Mouse (Mus musculus) forebrain, embryonic 12.5 days (tissue): ENCODE data around the gene Nprl2. TPM values are rescaled to one million over a fixed set of nuclear protein-coding genes. Genes with fewer than 3 reads are reported as not detected.
"Not testable (repeated sequence)": the region's sequence is repeated elsewhere in the genome, so short reads cannot be mapped to it uniquely, and the experiment has no call there.

Source experiments
- ATAC-seq: fragments of 200-750 bp; cut with Nextera tagmentation; 2 replicates; pipeline ENCODE4 v1.8.0; 2017; ENCODE audit warnings: moderate TSS enrichment; ENCODE audit not compliant: low FRiP score
- H3K27ac ChIP-seq: fragments of 300-500 bp; sonication (generic); 2 replicates; pipeline ENCODE4 v1.5.1; 2016; ENCODE audit warnings: mild to moderate bottlenecking
- H3K27me3 ChIP-seq: fragments of 300-500 bp; sonication (generic); 2 replicates; pipeline ENCODE4 v1.6.1; 2016; ENCODE audit warnings: mild to moderate bottlenecking
- H3K36me3 ChIP-seq: fragments of 300-500 bp; sonication (generic); replicated peaks from 2 replicates; pipeline ENCODE4 v1.6.1; 2016; ENCODE audit warnings: mild to moderate bottlenecking
- H3K4me1 ChIP-seq: fragments of 300-500 bp; sonication (generic); 2 replicates; pipeline ENCODE4 v1.6.1; 2016
- H3K4me2 ChIP-seq: fragments of 300-500 bp; sonication (generic); 2 replicates; pipeline ENCODE4 v1.6.1; 2016; ENCODE audit warnings: mild to moderate bottlenecking, moderate library complexity
- H3K4me3 ChIP-seq: fragments of 300-500 bp; sonication (generic); replicated peaks from 2 replicates; pipeline ENCODE4 v1.5.1; 2016; ENCODE audit warnings: mild to moderate bottlenecking
- H3K9ac ChIP-seq: fragments of 300-500 bp; sonication (generic); 2 replicates; pipeline ENCODE4 v1.6.1; 2016; ENCODE audit warnings: mild to moderate bottlenecking
- H3K9me3 ChIP-seq: fragments of 300-500 bp; sonication (generic); 2 replicates; pipeline ENCODE4 v1.6.1; 2016
- WGBS: fragments of 180-500 bp; shearing (Covaris S2); methylation state at CpG from one replicate; pipeline ENCODE4 v1.1.7; 2016; 5-methylcytosine and 5-hydroxymethylcytosine counted together
- polyA plus RNA-seq: library from polyadenylated mRNA; unstranded; fragments of >200 nt; fragmentation: Nextera tagmentation; extraction: Ambion mirVana; gene quantifications from 2 replicates; pipeline ENCODE4 v1.2.1, GENCODE M21; 2016

The Nprl2 gene
- polyA plus RNA-seq, 1 experiment from 2014 or later, result 46.3 TPM

DNA sequence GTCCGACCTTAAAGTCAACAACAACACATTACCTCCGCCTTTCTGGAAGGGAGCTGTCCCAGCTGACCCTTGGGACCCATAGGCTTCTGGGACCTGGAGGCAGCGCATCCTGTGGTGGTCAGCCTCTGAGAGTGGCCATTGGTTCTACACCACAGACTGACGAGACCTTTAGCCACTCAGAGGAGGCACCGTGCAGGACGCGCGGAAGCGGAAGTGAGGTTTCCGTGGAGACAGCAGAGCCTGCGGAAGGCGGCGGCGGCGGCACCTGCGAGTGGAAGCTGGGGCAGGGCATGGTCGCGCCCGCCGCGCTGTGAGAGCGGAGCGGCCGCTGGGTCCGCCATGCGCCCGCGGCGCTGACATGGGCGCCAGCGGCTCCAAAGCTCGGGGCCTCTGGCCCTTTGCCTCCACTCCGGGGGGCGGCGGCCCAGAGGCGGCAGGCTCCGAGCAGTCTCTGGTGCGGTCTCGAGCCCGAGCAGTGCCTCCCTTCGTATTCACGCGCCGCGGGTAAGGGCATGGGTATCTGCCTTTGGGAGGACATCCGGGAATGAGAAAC lies 21.1 kb downstream of the Nprl2 start, which contains the start of gene Tusc2:
Gene Tusc2 (plus strand): TSS at position 227 of the 553 bp plus-strand sequence.
- peaks cover 33% of the 10 kb centered on the region for H3K4me1 ChIP-seq
- under 1% methylated on average over 45 of the region's 46 CpGs for WGBS
- peak within 1 kb of the TSS; percentile 89 for H3K9ac ChIP-seq
- no peaks in the 10 kb centered on the region for H3K27me3 ChIP-seq
- H3K36me3 ChIP-seq, result peaks cover 67% of the 10 kb centered on the region
- H3K27ac ChIP-seq, result peak within 1 kb of the TSS; percentile 57; the same call in 1 of the 2 replicates
- no peaks in the 10 kb centered on the region for H3K9me3 ChIP-seq
- H3K4me2 ChIP-seq, result peak within 1 kb of the TSS; percentile 83
- H3K4me3 ChIP-seq, result peak within 1 kb of the TSS; percentile 96
- ATAC-seq, result peak; percentile 97

DNA sequence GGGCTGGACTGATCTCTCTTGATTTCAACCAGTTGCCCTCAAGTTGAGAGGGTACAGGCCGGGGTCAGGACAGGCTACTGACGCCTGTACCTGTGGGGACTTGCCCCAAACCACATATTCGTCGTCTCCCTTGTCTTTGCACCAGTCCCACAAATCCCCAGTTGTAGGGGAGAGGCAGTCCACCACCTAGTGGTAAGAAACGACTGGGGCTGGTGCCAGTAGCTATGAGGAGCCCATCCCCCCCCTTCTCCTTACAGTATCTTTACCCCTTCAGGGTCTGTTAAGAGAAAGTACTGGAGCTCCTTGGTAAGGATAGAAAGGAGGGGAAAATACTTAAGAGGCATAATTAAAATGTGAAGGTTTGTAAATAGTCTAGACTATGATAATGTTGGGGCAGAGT lies 23.5 kb downstream of the Nprl2 start:
- Histone ChIP-seq H3K4me1 (peaks cover 46% of the 10 kb centered on the region), H3K36me3 (peaks cover 45% of the 10 kb centered on the region), H3K27ac (0 out of 2 replicates have a peak overlapping the region, but pooled peaks have one; percentile 8)
- not testable (repeated sequence) for ATAC-seq, H3K9me3 ChIP-seq, H3K27me3 ChIP-seq, H3K4me3 ChIP-seq, H3K9ac ChIP-seq, H3K4me2 ChIP-seq
- WGBS, result 50% methylated on average over 5 of the region's 5 CpGs

DNA sequence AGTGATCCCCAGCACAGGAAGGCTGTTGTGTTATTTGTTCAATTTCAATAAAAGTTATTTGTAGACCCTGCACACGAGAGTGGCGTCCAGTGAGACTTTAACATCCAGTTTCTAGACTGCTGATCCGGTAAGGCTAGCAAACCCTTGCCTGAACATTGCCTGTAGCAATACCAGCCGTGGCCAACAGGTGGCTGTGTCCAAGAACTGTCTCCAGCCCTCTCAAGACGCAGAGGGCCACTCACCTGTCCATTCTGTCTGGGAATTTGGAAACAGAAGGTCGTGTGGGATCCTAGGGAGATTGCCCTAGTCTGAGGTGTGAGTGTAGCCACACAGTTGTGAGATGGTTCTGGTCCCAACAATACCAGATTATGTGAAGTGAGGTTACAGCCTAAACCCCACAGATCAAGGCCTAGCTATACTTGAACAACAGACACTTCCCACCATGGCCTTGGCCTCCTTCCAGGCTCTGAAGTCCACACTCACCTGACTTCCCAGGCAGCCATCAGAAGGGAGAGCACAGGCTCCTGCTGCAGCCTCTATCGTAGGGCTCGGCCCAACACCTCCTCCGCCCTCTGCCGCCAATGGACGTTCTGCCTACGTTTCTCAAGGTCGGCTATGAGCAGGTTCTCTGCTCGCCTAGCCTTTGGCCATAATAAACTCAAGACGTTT lies 24.1 kb downstream of the Nprl2 start:
- H3K27me3 ChIP-seq, result no peaks in the 10 kb centered on the region
- no peak overlapping the region for H3K27ac ChIP-seq
- no peak overlapping the region for H3K4me3 ChIP-seq
- 61% methylated on average over 15 of the region's 15 CpGs for WGBS
- peaks cover 45% of the 10 kb centered on the region for H3K36me3 ChIP-seq
- ATAC-seq, result no peak
- peaks cover 52% of the 10 kb centered on the region for H3K4me1 ChIP-seq
- no peaks in the 10 kb centered on the region for H3K9me3 ChIP-seq
- no peak overlapping the region for H3K9ac ChIP-seq
- H3K4me2 ChIP-seq, result no peak overlapping the region

DNA sequence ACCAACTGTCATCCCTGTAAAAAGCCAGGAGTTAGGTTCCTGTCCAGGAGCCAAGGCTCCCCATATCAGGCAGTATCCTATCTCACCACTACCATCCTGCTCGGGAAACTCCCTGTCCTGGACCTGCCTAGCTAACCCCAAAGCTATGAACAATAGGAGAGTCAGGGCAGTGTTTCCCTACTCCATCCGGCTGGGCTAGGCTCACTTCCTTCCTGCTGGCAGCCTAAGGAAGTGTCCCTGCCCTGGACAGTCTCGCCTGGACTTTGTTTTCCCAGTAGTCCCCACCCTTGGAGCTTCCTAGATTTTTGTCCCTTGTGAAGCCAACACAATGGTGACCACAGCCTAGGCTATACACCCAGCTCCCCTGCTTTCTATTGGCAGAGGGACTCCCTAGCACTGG lies 24.8 kb downstream of the Nprl2 start:
- peaks cover 59% of the 10 kb centered on the region for H3K4me1 ChIP-seq
- H3K27me3 ChIP-seq, result no peaks in the 10 kb centered on the region
- H3K27ac ChIP-seq, result peak overlapping the region; percentile 54; the same call in 1 of the 2 replicates
- WGBS, result 71% methylated on average over 3 of the region's 3 CpGs
- peaks cover 45% of the 10 kb centered on the region for H3K36me3 ChIP-seq
- ATAC-seq, result no peak
- no peak overlapping the region for H3K4me2 ChIP-seq
- no peak overlapping the region for H3K4me3 ChIP-seq
- H3K9ac ChIP-seq, result no peak overlapping the region
- H3K9me3 ChIP-seq, result no peaks in the 10 kb centered on the region

DNA sequence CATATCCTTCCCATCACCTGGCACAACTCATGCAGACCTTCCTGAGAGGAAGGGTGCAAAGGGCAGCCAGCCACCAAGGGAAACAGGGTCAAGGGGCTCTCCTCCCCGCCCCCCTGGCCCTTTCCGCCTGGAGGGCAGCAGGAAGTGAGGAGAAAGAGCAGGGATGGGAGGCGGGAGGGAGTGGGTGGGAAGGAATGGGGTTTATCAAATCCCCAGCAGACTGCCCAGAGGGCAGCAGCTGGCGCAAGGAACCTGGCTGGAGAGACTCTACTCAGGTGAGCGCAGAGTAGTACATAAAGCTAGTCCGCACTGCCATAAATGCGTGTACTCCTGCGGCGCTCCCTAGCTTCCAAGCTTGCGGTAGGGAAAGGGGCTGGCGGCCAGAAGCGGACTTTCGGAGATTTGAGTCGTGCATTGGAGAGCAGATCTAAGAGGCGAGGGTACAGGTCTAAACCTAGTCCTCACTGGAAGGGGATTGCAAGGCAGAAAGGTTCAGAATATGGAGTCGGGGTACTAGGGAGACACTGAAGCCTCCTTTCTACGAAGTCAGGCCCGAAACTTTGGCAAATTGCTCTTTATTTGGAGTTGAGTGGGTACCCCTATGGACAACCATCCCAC lies 25.8 kb downstream of the Nprl2 start, which contains the start of gene Hyal2:
Gene Hyal2 (plus strand): TSS at position 244 of the 618 bp plus-strand sequence.
- Histone ChIP-seq H3K4me1 (peaks cover 60% of the 10 kb centered on the region), H3K36me3 (peaks cover 49% of the 10 kb centered on the region), H3K27me3 (no peaks in the 10 kb centered on the region), H3K4me2 (peak within 1 kb of the TSS; percentile 88), H3K9ac (peak within 1 kb of the TSS; percentile 84), H3K9me3 (no peaks in the 10 kb centered on the region), H3K27ac (peak within 1 kb of the TSS; percentile 86), H3K4me3 (peak within 1 kb of the TSS; percentile 82)
- WGBS, result 4% methylated on average over 18 of the region's 18 CpGs
- ATAC-seq, result no peak

DNA sequence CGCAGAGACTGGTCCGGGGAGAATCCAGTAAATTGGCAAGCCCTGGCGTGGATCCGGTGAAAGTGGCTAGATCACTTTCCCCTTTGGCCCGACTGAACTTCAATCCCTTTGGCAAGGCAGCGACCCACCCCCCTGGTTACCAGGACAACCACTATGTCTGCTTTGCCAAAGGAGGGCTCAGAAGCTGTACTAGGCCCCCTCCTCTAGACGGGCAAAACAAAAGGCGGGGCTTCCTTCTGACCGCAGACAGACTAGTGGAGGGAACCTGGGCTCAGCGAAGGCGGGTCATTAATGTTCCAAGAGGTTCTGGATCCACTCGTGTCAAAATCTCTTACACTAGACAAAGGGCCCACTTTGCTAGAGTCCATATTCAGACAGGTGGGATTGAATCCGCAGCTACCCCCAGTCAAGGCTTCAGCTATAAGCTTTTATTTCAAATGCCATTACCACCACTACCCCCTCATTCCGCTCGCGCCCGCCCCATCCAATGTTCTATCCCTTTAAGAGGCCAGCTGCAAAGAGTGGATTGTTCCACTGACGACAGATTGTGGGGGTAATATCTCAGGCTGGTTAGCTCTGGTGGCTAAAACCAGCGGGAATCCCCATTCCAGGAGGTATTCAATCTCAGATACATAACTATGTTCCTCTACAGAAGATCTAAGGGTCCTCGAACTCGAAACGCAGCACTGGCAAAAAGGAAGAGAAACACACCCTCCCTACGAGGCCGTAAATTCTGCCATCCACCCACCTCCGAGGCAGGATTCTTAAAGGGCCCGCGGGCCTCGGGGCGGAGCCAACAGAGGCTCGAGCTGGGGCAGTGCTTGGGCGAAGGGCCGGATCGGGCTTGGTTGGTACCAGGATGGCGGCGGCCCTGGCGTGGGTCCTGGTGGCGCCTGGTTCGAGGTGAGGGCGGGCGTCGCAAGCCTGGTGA lies 26.6 kb downstream of the Nprl2 start:
- no peaks in the 10 kb centered on the region for H3K27me3 ChIP-seq
- ATAC-seq, result peak; percentile 91
- H3K9ac ChIP-seq, result peak overlapping the region; percentile 84
- no peaks in the 10 kb centered on the region for H3K9me3 ChIP-seq
- H3K4me3 ChIP-seq, result peak overlapping the region; percentile 82
- H3K36me3 ChIP-seq, result peaks cover 57% of the 10 kb centered on the region
- H3K4me1 ChIP-seq, result peaks cover 57% of the 10 kb centered on the region
- WGBS, result under 1% methylated on average over 41 of the region's 41 CpGs
- H3K4me2 ChIP-seq, result peak overlapping the region; percentile 88
- peak overlapping the region; percentile 86 for H3K27ac ChIP-seq

DNA sequence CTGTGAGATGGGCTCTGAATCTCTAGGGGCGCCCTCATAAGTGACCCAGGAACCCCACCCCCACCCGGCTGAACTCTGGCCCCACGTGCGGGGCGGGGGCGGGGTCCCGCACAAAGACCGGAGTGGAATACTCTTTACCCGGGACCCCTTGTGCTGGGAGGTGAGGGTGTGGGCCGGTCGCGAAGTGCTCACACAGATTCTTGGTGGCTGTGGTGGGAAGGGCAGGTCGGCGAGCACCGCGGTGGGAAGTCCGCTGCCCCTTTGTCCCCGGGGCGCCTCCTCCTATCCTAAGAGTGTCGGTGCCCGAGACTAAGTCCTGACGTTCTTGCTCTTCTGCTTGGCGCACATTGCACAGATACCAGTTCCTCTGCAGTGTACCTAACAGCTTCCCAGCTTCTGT lies 27.2 kb downstream of the Nprl2 start:
- 1% methylated on average over 23 of the region's 23 CpGs for WGBS
- Histone ChIP-seq H3K4me1 (peaks cover 50% of the 10 kb centered on the region), H3K4me3 (peak overlapping the region; percentile 82), H3K9me3 (no peaks in the 10 kb centered on the region), H3K4me2 (peak overlapping the region; percentile 88), H3K27me3 (no peaks in the 10 kb centered on the region), H3K9ac (peak overlapping the region; percentile 84), H3K27ac (peak overlapping the region; percentile 86), H3K36me3 (peaks cover 58% of the 10 kb centered on the region)
- ATAC-seq, result peak; percentile 44

DNA sequence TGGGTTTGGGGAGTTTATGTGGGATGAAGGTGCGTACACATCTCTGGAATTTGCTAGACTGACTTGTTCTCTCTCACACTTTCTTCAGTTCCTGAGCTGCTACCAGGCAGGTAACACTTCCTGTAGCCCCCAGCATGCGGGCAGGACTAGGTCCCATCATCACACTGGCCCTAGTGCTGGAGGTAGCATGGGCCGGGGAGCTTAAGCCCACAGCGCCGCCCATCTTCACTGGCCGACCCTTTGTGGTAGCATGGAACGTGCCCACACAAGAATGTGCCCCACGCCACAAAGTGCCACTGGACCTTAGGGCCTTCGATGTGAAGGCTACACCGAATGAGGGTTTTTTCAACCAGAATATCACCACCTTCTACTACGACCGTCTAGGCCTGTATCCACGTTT lies 28.0 kb downstream of the Nprl2 start:
- no peak for ATAC-seq
- Histone ChIP-seq H3K4me1 (peaks cover 49% of the 10 kb centered on the region), H3K4me3 (peak overlapping the region; percentile 82), H3K9ac (peak overlapping the region; percentile 84), H3K27me3 (no peaks in the 10 kb centered on the region), H3K4me2 (peak overlapping the region; percentile 88), H3K9me3 (no peaks in the 10 kb centered on the region), H3K36me3 (peaks cover 58% of the 10 kb centered on the region), H3K27ac (peak overlapping the region; percentile 86)
- WGBS, result 47% methylated on average over 13 of the region's 13 CpGs

DNA sequence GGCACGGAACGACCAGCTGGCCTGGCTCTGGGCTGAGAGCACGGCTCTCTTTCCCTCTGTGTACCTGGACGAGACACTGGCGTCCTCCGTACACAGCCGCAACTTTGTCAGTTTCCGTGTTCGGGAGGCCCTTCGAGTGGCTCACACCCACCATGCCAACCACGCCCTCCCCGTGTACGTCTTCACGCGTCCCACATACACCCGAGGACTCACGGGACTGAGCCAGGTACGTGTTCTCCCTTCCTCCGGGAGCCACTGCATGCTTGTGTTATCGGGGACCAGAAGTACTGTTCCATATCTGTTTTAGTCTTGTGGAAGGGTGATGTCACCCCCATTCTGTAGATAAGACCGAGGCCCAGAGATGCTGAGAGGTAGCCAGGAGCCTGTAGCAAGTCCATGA lies 28.8 kb downstream of the Nprl2 start:
- WGBS, result 93% methylated on average over 21 of the region's 21 CpGs
- H3K4me3 ChIP-seq, result peak overlapping the region; percentile 82
- H3K4me1 ChIP-seq, result peaks cover 48% of the 10 kb centered on the region
- ATAC-seq, result no peak
- peak overlapping the region; percentile 88 for H3K4me2 ChIP-seq
- H3K9me3 ChIP-seq, result no peaks in the 10 kb centered on the region
- H3K36me3 ChIP-seq, result peaks cover 55% of the 10 kb centered on the region
- no peak overlapping the region for H3K27ac ChIP-seq
- peak overlapping the region; percentile 84; the same call in 1 of the 2 replicates for H3K9ac ChIP-seq
- no peaks in the 10 kb centered on the region for H3K27me3 ChIP-seq

DNA sequence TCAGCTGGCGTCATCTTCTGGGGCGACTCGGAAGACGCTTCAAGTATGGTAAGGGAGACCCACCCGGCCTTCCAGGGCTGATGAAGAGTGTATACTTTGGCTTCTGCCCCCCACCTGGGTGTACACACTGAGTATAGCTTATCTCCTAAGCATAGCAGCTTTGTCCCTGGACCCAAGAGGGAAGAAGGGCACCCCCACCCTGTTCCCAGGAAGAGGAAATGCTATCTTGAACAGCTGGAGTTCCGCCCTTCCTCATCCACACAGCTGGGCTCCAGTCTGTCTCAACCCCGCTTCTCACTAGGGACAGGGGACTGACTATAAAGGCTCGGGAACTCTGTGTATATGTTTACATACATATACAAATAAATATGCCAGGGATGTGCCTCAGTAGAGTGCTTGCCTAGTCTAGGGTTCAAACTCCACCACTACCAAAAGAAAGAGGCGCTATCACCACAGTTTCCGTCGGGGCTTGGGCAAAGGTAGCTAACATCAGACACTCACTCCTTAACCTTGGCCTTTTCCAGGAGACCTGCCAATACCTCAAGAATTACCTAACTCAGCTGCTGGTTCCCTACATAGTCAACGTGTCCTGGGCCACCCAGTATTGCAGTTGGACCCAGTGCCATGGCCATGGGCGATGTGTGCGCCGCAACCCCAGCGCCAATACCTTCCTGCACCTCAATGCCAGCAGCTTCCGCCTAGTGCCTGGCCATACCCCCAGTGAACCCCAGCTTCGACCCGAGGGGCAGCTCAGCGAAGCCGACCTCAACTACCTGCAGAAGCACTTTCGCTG lies 29.7 kb downstream of the Nprl2 start:
- no peak for ATAC-seq
- peaks cover 54% of the 10 kb centered on the region for H3K4me1 ChIP-seq
- no peaks in the 10 kb centered on the region for H3K9me3 ChIP-seq
- H3K4me2 ChIP-seq, result peak overlapping the region; percentile 88
- H3K9ac ChIP-seq, result no peak overlapping the region
- 96% methylated on average over 22 of the region's 22 CpGs for WGBS
- H3K27ac ChIP-seq, result no peak overlapping the region
- no peak overlapping the region for H3K4me3 ChIP-seq
- H3K27me3 ChIP-seq, result no peaks in the 10 kb centered on the region
- peaks cover 48% of the 10 kb centered on the region for H3K36me3 ChIP-seq

DNA sequence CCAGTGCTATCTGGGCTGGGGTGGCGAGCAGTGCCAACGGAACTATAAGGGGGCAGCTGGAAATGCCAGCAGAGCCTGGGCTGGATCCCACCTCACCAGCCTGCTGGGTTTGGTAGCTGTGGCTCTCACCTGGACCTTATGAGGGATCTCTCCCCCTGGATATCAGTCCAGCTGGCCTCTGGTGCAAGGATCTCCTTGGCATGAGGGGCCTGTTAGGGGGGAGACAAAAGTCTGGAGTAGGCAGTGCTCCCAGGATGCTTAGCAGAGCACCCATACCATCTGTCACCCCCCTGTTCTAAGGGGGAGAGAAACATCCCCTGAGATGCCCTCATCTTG lies 30.3 kb downstream of the Nprl2 start:
- Histone ChIP-seq H3K27ac (no peak overlapping the region), H3K4me2 (no peak overlapping the region), H3K4me3 (no peak overlapping the region), H3K27me3 (no peaks in the 10 kb centered on the region), H3K4me1 (peaks cover 54% of the 10 kb centered on the region), H3K9me3 (no peaks in the 10 kb centered on the region), H3K9ac (no peak overlapping the region), H3K36me3 (peaks cover 48% of the 10 kb centered on the region)
- 90% methylated on average over 2 of the region's 2 CpGs for WGBS
- ATAC-seq, result no peak
